27 mouse cellular contexts compared by ENCODE assay signal in the genomic region with DNA sequence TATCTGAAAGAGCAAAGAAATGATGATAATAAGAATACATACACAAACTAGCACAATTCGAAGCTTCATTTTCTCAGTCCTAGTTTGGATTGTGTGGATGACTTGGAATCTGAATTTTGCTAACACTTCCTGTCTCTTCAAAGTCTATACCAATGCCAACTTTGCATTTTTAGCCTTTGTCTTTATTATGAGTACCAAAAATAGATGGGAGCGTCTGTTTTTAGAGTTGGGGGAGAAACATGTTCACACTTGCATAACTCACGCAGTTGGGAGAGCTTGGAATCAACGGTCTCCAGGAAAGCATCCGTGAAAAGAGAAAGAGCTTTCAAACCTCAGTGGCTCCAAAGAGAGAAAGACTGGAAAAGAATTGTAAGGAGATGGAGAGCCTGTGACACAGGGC.
DNase-seq lines count a peak whose midpoint lies in the region; ATAC-seq lines count a peak whose summit lies in the region.
"Had no signal": no experiment of that assay in that cellular context is flagged by ENCODE, and none has a peak within 500 bp of the region (broad histone marks: within the 10 kb centered on the region; RNA-seq: fewer than 3 reads in every experiment).

No protein-coding gene starts in this region.

- no peaks in the 10 kb centered on the region for H3K36me3 ChIP-seq in kidney, embryonic 14.5 days (ENCODE audit: control insufficient read depth, insufficient read depth, low read length)
- H3K36me3 ChIP-seq: embryonic facial prominence, embryonic 12.5 days; embryonic facial prominence, embryonic 15.5 days; forebrain, embryonic 12.5 days; forebrain, embryonic 15.5 days; heart, embryonic 12.5 days had no signal

- no peaks in the 10 kb centered on the region for H3K9me3 ChIP-seq in kidney, embryonic 14.5 days (ENCODE audit: control insufficient read depth, low read length)
- H3K9me3 ChIP-seq: embryonic facial prominence, embryonic 12.5 days; embryonic facial prominence, embryonic 15.5 days; forebrain, embryonic 12.5 days; forebrain, embryonic 15.5 days; heart, embryonic 12.5 days had no signal

- whole genome bisulfite sequencing in kidney, embryonic 14.5 days, result 87% methylated on average over 5 of the region's 5 CpGs

- H3K27me3 ChIP-seq in kidney, embryonic 14.5 days (ENCODE audit: control insufficient read depth, insufficient read depth, low read length), result no peaks in the 10 kb centered on the region
- H3K27me3 ChIP-seq: embryonic facial prominence, embryonic 12.5 days; embryonic facial prominence, embryonic 15.5 days; forebrain, embryonic 12.5 days; forebrain, embryonic 15.5 days; heart, embryonic 12.5 days had no signal

- DNase-seq in frontal cortex, adult 2 months (ENCODE audit: extremely low spot score in 1 of 2, low spot score in 1 of 2), result peak; percentile 51 to 56
- DNase-seq in frontal cortex, postnatal 10 days (ENCODE audit: low spot score in 2 of 2), result no peak
- peak; percentile 13 to 18 for DNase-seq in left cerebral cortex, adult 18-20 months (ENCODE audit: low spot score in 2 of 2)
- no peak for DNase-seq in left cerebral cortex, postnatal 4 days
- peak; percentile 42 for DNase-seq in brain, embryonic 18.5 days (ENCODE audit: low read depth, low spot score)
- DNase-seq in left cerebral cortex, postnatal 14 days (ENCODE audit: low spot score in 2 of 2), result peak; percentile 18 to 66
- DNase-seq in kidney, adult 9 months, result no peak
- DNase-seq: adrenal gland, adult 2 months; adrenal gland, postnatal 14 days; cerebellum, adult 18-20 months; cerebellum, adult 9-10 months; cerebellum, postnatal 14 days; gastrocnemius, adult 2 months; gastrocnemius, postnatal 14 days; heart, adult 11 months; heart, postnatal 14 days; heart, postnatal 4 days had no signal

- H3K9ac ChIP-seq in kidney, embryonic 14.5 days (ENCODE audit: low read depth, low read length), result no peak overlapping the region
- H3K9ac ChIP-seq: embryonic facial prominence, embryonic 12.5 days; embryonic facial prominence, embryonic 15.5 days; forebrain, embryonic 12.5 days; forebrain, embryonic 15.5 days; heart, embryonic 12.5 days; hindbrain, embryonic 14.5 days had no signal

- no peak overlapping the region for H3K4me3 ChIP-seq in kidney, embryonic 14.5 days (ENCODE audit: low read length)
- H3K4me3 ChIP-seq: embryonic facial prominence, embryonic 12.5 days; embryonic facial prominence, embryonic 15.5 days; forebrain, embryonic 12.5 days; forebrain, embryonic 15.5 days; gastrocnemius, adult 2 months; heart, embryonic 12.5 days had no signal

- ATAC-seq in kidney, embryonic 14.5 days (ENCODE audit: low FRiP score, low TSS enrichment), result no peak
- ATAC-seq: CD4-positive, CD25-positive, alpha-beta regulatory T cell, adult 4 months; forebrain, embryonic 15.5 days; hindbrain, postnatal 0 days; inflammation-experienced regulatory T-cells, adult 6 months had no signal

- intact Hi-C loops in left cerebral cortex, postnatal 4 days (cut with DNase I), result no loop called here
- intact Hi-C loops in left cerebral cortex, postnatal 14 days (cut with DNase I), result no loop called here

- H3K4me2 ChIP-seq in kidney, embryonic 14.5 days (replicated peaks; ENCODE audit: low read depth, low read length), result no peak overlapping the region
- H3K4me2 ChIP-seq: embryonic facial prominence, embryonic 12.5 days; embryonic facial prominence, embryonic 15.5 days; forebrain, embryonic 12.5 days; forebrain, embryonic 15.5 days; heart, embryonic 12.5 days; hindbrain, embryonic 14.5 days had no signal

- no peaks in the 10 kb centered on the region for H3K4me1 ChIP-seq in kidney, embryonic 14.5 days (ENCODE audit: control insufficient read depth, insufficient read depth, low read length)
- H3K4me1 ChIP-seq: embryonic facial prominence, embryonic 12.5 days; embryonic facial prominence, embryonic 15.5 days; forebrain, embryonic 15.5 days; heart, embryonic 12.5 days had no signal

- no peak overlapping the region for H3K27ac ChIP-seq in kidney, embryonic 14.5 days (ENCODE audit: low read depth, low read length)
- H3K27ac ChIP-seq: embryonic facial prominence, embryonic 12.5 days; embryonic facial prominence, embryonic 15.5 days; forebrain, embryonic 12.5 days; forebrain, embryonic 15.5 days; gastrocnemius, adult 2 months; hindbrain, embryonic 14.5 days; hindbrain, postnatal 0 days had no signal

Comparison
In these comparisons a context has a peak if more than half of its experiments do, and no peak if none do; other contexts are left out.
1. DNase-seq: peak in frontal cortex, adult 2 months (2 of 2), left cerebral cortex, adult 18-20 months (2 of 2), brain, embryonic 18.5 days (single experiment) and left cerebral cortex, postnatal 14 days (2 of 2); none in frontal cortex, postnatal 10 days (0 of 2), left cerebral cortex, postnatal 4 days (single experiment) and kidney, adult 9 months (single experiment).